Mouse (Mus musculus) forebrain, embryonic 15.5 days (tissue): ENCODE results near the gene Ubn2. TPM values are rescaled to one million over a fixed set of nuclear protein-coding genes. Genes with fewer than 3 reads are reported as not detected.

Experiments
- ATAC-seq: fragments of 200-750 bp; cut with Nextera tagmentation; replicated peaks from 2 replicates; pipeline ENCODE4 v1.8.0; 2017; ENCODE audit warnings: mild to moderate bottlenecking, moderate TSS enrichment, moderate library complexity
- H3K27ac ChIP-seq: fragments of 300-500 bp; sonication (generic); replicated peaks from 2 replicates; pipeline ENCODE4 v1.5.1; 2015; ENCODE audit warnings: mild to moderate bottlenecking, inconsistent platforms
- H3K27me3 ChIP-seq: fragments of 300-500 bp; sonication (generic); 2 replicates; pipeline ENCODE4 v1.6.1; 2015; ENCODE audit warnings: inconsistent platforms
- H3K36me3 ChIP-seq: fragments of 300-500 bp; sonication (generic); 2 replicates; pipeline ENCODE4 v1.6.1; 2015; ENCODE audit warnings: mild to moderate bottlenecking, inconsistent platforms
- H3K4me1 ChIP-seq: fragments of 300-500 bp; sonication (generic); 2 replicates; pipeline ENCODE4 v1.6.1; 2015; ENCODE audit warnings: inconsistent platforms
- H3K4me2 ChIP-seq: fragments of 300-500 bp; sonication (generic); replicated peaks from 2 replicates; pipeline ENCODE4 v1.6.1; 2015; ENCODE audit warnings: mild to moderate bottlenecking, inconsistent platforms
- H3K4me3 ChIP-seq: fragments of 300-500 bp; sonication (generic); 2 replicates; pipeline ENCODE4 v1.5.1; 2015; ENCODE audit warnings: mild to moderate bottlenecking, inconsistent platforms
- H3K9ac ChIP-seq: fragments of 300-500 bp; sonication (generic); replicated peaks from 2 replicates; pipeline ENCODE4 v1.6.1; 2015; ENCODE audit warnings: mild to moderate bottlenecking, inconsistent platforms
- H3K9me3 ChIP-seq: fragments of 300-500 bp; sonication (generic); 2 replicates; pipeline ENCODE4 v1.6.1; 2016; ENCODE audit warnings: inconsistent platforms
- WGBS: fragments of 180-500 bp; shearing (Covaris S2); methylation state at CpG from one replicate; pipeline ENCODE4 v1.1.7; 2015; ENCODE audit warnings: mixed read lengths; 5-methylcytosine and 5-hydroxymethylcytosine counted together
- polyA plus RNA-seq: library from polyadenylated mRNA; unstranded; fragments of >200 nt; fragmentation: Nextera tagmentation; extraction: Ambion mirVana; gene quantifications from 2 replicates; pipeline ENCODE4 v1.2.1, GENCODE M21; 2015

Ubn2 gene
- polyA plus RNA-seq, 1 experiment from 2014 or later = 19.1 TPM

DNA sequence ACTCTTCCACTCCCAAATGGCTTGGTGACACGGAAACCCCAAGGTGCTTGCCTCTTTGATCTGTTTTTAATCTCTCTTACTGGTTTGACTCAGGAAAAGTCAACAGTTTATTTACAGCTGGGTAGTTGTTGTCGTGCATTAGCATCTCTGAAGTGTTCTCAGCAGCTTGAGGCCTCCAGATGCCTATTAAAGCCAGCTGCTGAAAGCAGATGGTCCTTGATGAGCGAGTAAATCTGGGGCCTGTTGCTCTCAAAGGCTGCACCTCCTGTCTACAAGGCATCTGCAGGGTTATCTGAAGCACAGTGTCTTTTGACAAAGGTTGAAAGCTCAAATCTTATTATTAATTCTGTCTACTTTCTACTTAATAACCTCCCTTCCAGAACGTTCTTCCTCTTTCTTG is 61.9 kb downstream of the Ubn2 start:
- no peak for ATAC-seq
- Histone ChIP-seq H3K27ac (no peak overlapping the region), H3K9me3 (no peaks in the 10 kb centered on the region), H3K27me3 (no peaks in the 10 kb centered on the region), H3K36me3 (peaks cover 60% of the 10 kb centered on the region), H3K4me1 (no peaks in the 10 kb centered on the region), H3K4me3 (no peak overlapping the region), H3K4me2 (no peak overlapping the region), H3K9ac (no peak overlapping the region)
- 71% methylated on average over 4 of the region's 4 CpGs for WGBS

GRCm38 (mm10) chr6:38512096-38512495 is 78.3 kb downstream of the Ubn2 start:
- no peak overlapping the region for H3K4me2 ChIP-seq
- H3K9ac ChIP-seq = no peak overlapping the region
- H3K27ac ChIP-seq = no peak overlapping the region
- no peaks in the 10 kb centered on the region for H3K9me3 ChIP-seq
- no peak overlapping the region for H3K4me3 ChIP-seq
- H3K4me1 ChIP-seq = no peaks in the 10 kb centered on the region
- 0 out of 2 replicates have a peak, but pooled peaks cover 8% of the 10 kb centered on the region for H3K36me3 ChIP-seq
- 96% methylated on average over 1 of the region's 1 CpGs for WGBS
- H3K27me3 ChIP-seq = no peaks in the 10 kb centered on the region
- no peak for ATAC-seq

DNA sequence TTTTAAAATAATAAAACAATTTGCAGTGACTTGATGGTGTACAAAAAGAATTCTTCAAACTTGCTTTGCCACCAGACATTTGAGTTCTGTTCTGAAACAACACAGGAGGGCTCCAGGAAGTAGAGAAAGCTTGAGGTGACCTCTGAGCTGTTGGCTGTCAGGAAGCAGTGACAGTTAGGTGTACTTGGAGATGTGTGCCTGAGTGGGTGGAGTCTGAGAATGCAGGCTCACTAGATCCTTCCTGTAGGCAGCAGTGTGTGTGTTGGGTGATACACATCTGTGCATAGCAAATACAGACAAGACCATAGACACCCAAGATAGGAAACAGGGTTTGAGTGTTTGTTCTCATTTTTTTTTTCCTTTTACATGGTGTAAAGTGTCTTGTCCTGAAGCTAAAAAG is 79.1 kb downstream of the Ubn2 start:
- H3K9ac ChIP-seq = no peak overlapping the region
- H3K4me1 ChIP-seq = no peaks in the 10 kb centered on the region
- no peak for ATAC-seq
- no peak overlapping the region for H3K4me2 ChIP-seq
- H3K36me3 ChIP-seq = 0 out of 2 replicates have a peak, but pooled peaks cover 8% of the 10 kb centered on the region
- no peaks in the 10 kb centered on the region for H3K27me3 ChIP-seq
- no peak overlapping the region for H3K4me3 ChIP-seq
- H3K27ac ChIP-seq = no peak overlapping the region
- no peaks in the 10 kb centered on the region for H3K9me3 ChIP-seq

GRCm38 (mm10) chr6:38515201-38515600 is 81.5 kb downstream of the Ubn2 start:
- WGBS = 91% methylated on average over 4 of the region's 4 CpGs
- no peak for ATAC-seq
- no peaks in the 10 kb centered on the region for H3K27me3 ChIP-seq
- H3K9me3 ChIP-seq = no peaks in the 10 kb centered on the region
- H3K4me3 ChIP-seq = no peak overlapping the region
- H3K36me3 ChIP-seq = 0 out of 2 replicates have a peak, but pooled peaks cover 2% of the 10 kb centered on the region
- no peaks in the 10 kb centered on the region for H3K4me1 ChIP-seq
- H3K4me2 ChIP-seq = no peak overlapping the region
- no peak overlapping the region for H3K27ac ChIP-seq
- H3K9ac ChIP-seq = no peak overlapping the region

- 30% methylated on average over 8 of the region's 8 CpGs for WGBS
- Histone ChIP-seq H3K4me3 (no peak overlapping the region), H3K27me3 (no peaks in the 10 kb centered on the region), H3K9me3 (no peaks in the 10 kb centered on the region), H3K4me1 (no peaks in the 10 kb centered on the region), H3K27ac (no peak overlapping the region), H3K36me3 (no peaks in the 10 kb centered on the region), H3K4me2 (no peak overlapping the region), H3K9ac (no peak overlapping the region)
- no peak for ATAC-seq
These were observed 90.1 kb downstream of the Ubn2 start for GRCm38 (mm10) chr6:38523851-38524250.

DNA sequence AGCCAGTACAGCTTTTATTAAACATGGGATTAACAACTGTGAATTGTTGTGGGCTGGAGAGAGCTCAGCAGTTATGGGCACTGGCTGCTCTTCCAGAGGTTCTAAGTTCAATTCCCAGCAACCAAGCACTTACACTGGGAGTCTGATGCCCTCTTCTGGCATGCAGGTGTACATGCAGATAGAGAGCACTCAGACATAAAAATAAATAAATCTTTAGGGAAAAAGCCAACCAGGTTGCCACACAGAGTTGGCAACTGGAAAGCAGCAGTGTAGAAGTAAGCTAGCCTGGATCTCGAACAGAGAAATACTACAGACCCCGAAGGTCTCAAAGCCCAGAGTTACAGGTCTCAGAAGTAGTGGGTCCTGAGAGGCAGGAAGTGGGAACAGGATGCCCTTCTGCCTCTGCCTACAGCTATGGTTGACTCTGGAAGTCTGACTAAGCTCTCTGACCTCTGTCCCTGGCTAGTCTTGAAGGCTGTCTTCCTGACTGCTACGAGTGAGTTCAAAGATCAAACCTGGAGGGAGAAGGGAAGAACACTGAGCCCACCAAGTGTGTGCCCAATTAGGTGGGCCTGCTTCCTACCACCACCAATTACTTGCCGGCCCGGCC is 97.6 kb downstream of the Ubn2 start:
- H3K4me3 ChIP-seq = no peak overlapping the region
- H3K27ac ChIP-seq = no peak overlapping the region
- no peaks in the 10 kb centered on the region for H3K36me3 ChIP-seq
- WGBS = 65% methylated on average over 5 of the region's 5 CpGs
- no peak overlapping the region for H3K9ac ChIP-seq
- H3K9me3 ChIP-seq = no peaks in the 10 kb centered on the region
- ATAC-seq = no peak
- no peak overlapping the region for H3K4me2 ChIP-seq
- H3K4me1 ChIP-seq = peaks cover 19% of the 10 kb centered on the region
- H3K27me3 ChIP-seq = no peaks in the 10 kb centered on the region

DNA sequence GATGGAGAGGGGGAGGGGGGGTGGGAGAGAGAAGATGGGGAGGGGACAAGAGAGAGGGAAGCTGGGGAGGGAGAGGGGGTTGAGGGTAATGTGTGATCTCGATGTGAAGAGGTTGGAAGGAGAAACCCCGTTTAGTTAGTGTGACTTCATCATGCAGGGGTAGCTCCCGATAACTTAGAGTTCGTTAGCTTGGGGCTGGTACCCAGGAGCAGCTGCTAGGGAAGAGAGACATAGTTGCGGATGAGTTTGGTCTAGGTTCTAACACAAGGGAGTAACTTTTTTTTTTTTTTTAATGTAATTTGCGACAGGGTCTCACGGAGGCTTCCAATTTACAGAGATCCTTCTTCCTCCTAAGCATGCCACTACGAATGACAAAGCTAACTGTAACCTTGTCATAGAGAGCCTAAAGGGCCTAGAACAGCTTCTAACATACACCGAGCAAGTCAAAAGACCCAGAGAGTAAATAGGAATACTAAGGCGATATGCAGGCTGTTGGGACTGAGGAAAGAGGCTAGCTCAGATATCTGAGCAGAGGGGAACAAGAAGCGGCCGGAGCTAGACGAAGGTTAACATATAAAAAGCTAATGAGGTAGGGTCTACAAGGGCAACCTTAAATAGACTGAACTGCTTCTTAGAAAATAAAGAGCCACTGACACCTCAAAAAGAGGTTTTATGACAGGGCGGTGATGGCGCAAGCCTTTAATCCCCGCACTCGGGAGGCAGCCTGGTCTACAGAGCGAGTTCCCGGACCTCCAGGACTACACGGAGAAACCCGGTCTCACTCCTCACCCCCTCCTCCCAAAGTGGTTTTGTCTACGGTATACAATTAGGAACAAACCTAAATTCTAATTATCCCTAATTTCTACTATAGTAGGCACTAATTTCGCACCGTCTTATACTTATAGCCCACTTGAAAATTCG is 99.0 kb downstream of the Ubn2 start:
- WGBS = 5% methylated on average over 25 of the region's 25 CpGs
- H3K27me3 ChIP-seq = no peaks in the 10 kb centered on the region
- H3K9me3 ChIP-seq = no peaks in the 10 kb centered on the region
- peak overlapping the region; percentile 98 for H3K4me3 ChIP-seq
- H3K36me3 ChIP-seq = no peaks in the 10 kb centered on the region
- peaks cover 19% of the 10 kb centered on the region for H3K4me1 ChIP-seq
- H3K9ac ChIP-seq = peak overlapping the region; percentile 65
- H3K4me2 ChIP-seq = peak overlapping the region; percentile 71
- peak overlapping the region; percentile 98 for H3K27ac ChIP-seq
- ATAC-seq = peak; percentile 51

DNA sequence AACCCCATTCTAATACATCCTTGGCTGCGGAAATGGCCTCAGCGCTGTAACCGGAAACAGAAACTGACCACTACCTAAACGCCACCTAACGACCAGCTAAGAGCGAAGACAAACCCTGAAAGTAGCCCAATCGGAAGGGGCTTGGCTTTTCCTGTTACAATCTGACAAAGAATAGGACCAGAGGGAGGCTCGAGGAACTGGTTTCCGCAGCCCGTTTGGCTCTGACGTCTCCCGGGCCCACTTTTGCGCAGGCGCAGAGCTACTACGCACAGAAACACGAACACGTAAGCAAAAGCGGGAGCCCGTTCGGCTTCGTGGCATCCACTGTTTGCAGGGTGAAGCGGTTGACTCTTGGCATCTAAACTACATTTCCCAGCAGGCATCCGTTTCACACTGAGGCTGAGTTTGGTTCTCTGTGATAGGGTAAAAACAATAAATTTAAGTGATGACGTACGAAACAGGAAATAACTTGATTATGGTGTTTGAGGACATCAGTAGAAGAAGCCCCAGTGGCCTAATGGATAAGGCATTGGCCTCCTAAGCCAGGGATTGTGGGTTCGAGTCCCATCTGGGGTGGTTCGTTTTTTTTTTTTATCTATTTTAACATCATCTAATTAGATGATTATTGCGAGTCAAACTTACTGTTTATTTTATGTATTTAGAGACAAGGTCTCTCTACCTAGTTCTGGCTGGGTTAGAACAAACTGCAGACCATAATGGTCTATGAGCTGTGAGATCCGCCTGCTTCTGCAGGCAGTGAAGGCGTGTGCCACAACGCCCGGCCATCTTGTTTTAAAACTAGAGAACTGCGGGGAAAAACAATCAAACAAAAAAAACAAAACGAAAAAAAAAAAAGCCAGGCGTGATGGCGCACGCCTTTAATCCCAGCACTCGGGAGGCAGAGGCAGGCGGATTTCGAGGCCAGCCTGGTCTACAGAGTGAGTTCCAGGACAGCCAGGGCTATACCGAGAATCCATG is 100.0 kb downstream of the Ubn2 start, which contains the start of gene Fmc1:
TSS of gene Fmc1 (plus strand) at position 75 of the 978 bp plus-strand sequence.
- 4% methylated on average over 41 of the region's 41 CpGs for WGBS
- peak within 1 kb of the TSS; percentile 98 for H3K4me3 ChIP-seq
- H3K27ac ChIP-seq = peak within 1 kb of the TSS; percentile 98
- peak within 1 kb of the TSS; percentile 94 for H3K9ac ChIP-seq
- H3K9me3 ChIP-seq = no peaks in the 10 kb centered on the region
- no peaks in the 10 kb centered on the region for H3K27me3 ChIP-seq
- peaks cover 19% of the 10 kb centered on the region for H3K4me1 ChIP-seq
- ATAC-seq = peak; percentile 93
- no peaks in the 10 kb centered on the region for H3K36me3 ChIP-seq
- peak within 1 kb of the TSS; percentile 71 for H3K4me2 ChIP-seq

- Histone ChIP-seq H3K4me1 (peaks cover 19% of the 10 kb centered on the region), H3K4me2 (peak overlapping the region; percentile 52), H3K4me3 (peak overlapping the region; percentile 98), H3K36me3 (peaks cover 7% of the 10 kb centered on the region), H3K27me3 (no peaks in the 10 kb centered on the region), H3K9me3 (no peaks in the 10 kb centered on the region), H3K27ac (peak overlapping the region; percentile 98), H3K9ac (peak overlapping the region; percentile 94)
- under 1% methylated on average over 53 of the region's 53 CpGs for WGBS
- ATAC-seq = peak; percentile 77
These were observed 101.1 kb downstream of the Ubn2 start for GRCm38 (mm10) chr6:38534640-38535365.

DNA sequence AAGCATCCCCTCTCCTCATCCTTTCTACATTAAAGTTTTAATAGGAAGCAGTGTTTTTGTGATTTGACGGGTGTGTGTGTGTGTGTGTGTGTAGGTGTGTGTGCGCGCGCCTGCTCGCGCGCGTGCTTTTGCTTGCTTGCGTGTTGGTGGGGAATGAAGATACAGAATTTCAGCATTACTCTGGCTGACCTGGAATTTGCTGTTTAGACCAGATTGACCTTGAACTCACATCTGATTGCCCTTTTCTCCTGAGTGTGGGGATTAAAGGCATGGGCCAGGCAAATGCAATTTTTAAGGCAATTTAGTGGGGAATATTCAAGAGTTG is 101.6 kb downstream of the Ubn2 start:
- peak overlapping the region; percentile 98 for H3K27ac ChIP-seq
- H3K4me1 ChIP-seq = peaks cover 19% of the 10 kb centered on the region
- ATAC-seq = no peak
- no peaks in the 10 kb centered on the region for H3K9me3 ChIP-seq
- peak overlapping the region; percentile 94 for H3K9ac ChIP-seq
- H3K4me3 ChIP-seq = peak overlapping the region; percentile 98
- no peaks in the 10 kb centered on the region for H3K27me3 ChIP-seq
- peaks cover 11% of the 10 kb centered on the region for H3K36me3 ChIP-seq
- peak overlapping the region; percentile 52 for H3K4me2 ChIP-seq
- WGBS = 0% methylated on average over 9 of the region's 9 CpGs

- H3K9ac ChIP-seq = peak overlapping the region; percentile 94; the same call in 1 of the 2 replicates
- WGBS = 74% methylated on average over 1 of the region's 1 CpGs
- H3K27ac ChIP-seq = peak overlapping the region; percentile 98
- peaks cover 13% of the 10 kb centered on the region for H3K36me3 ChIP-seq
- H3K9me3 ChIP-seq = no peaks in the 10 kb centered on the region
- peaks cover 19% of the 10 kb centered on the region for H3K4me1 ChIP-seq
- no peak for ATAC-seq
- H3K27me3 ChIP-seq = no peaks in the 10 kb centered on the region
- H3K4me2 ChIP-seq = peak overlapping the region; percentile 52
- H3K4me3 ChIP-seq = peak overlapping the region; percentile 98
These were observed 102.0 kb downstream of the Ubn2 start for GRCm38 (mm10) chr6:38535788-38536187.
